Mouse (Mus musculus) mesoderm, embryonic 11.5 days (tissue): ENCODE results near the gene Bag3.
"Not testable (repeated sequence)": the region's sequence is repeated elsewhere in the genome, so short reads cannot be mapped to it uniquely, and the experiment has no call there.

Source experiments
- DNase-seq: peaks from one replicate; pipeline ENCODE4 v3.0.0-alpha.2; 2012; ENCODE audit warnings: low read depth, low spot score

Bag3 gene

GRCm38 (mm10) chr7:128567561-128568244 is 44.3 kb downstream of the Bag3 start:
- no peak for DNase-seq

DNA sequence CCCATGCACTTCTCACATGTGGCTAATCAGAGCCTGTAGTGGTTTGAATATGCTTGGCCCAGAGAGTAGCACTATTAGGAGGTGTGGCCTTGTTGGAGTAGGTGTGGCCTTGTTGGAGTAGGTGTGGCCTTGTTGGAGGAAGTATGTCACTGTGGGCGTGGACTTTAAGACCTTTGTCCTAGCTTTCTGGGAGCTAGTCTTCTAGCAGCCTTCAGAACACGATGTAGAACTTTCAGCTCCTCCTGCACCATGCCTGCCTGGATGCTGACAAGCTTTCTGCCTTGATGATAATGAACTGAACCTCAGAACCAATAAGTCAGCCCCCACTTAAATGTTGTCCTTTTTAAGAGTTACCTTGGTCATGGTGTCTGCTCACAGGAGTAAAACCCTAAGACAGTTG is 46.0 kb downstream of the Bag3 start:
- DNase-seq = not testable (repeated sequence)

DNA sequence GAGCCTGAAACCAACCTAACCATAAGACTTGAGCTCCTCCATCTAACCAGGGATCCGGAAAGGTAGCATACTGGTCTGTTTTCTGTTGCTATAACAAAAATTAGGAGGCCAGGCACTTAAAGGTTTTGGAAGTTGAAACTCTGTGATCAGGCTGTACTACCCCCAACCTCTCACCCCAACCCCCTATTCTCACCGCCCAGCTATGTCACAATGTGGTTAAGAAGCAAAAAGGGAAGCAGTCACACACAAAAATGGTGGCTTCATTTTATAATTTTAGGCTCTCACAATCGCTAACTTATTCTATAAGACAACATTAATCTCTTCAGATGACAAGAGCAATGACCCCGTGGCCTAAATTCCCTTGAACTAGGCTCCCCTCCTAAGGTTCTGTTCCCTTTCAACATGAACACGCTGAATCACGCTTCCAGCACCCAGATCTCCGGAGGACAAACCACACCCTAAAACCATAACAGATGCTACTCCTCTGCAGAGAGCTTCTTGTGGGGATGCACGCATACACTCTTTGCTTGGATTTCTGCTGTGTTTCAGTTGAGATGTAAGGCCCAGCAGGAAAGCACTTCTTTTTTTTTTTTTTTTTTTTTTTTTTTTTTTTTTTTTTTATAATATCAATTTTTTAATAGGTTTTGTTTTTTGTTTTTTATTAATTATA is 46.7 kb downstream of the Bag3 start:
- no peak for DNase-seq

DNA sequence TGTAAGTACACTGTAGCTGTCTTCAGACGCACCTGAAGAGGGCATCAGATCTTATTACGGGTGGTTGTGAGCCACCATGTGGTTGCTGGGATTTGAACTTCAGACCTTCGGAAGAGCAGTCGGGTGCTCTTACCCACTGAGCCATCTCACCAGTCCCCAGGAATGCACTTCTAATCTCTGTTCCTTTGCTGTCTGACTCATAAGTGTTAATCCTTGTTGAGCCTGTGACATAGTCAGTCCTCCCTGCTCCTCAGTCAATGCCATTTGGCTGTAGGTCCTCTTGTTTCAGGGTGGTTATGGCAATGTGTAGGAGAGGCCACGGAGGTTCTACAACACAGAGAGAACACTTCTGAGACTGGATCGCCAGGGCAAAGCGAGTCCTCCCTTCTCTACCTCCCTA is 47.2 kb downstream of the Bag3 start:
- not testable (repeated sequence) for DNase-seq

GRCm38 (mm10) chr7:128572030-128572429 is 48.6 kb downstream of the Bag3 start:
- DNase-seq = no peak

DNA sequence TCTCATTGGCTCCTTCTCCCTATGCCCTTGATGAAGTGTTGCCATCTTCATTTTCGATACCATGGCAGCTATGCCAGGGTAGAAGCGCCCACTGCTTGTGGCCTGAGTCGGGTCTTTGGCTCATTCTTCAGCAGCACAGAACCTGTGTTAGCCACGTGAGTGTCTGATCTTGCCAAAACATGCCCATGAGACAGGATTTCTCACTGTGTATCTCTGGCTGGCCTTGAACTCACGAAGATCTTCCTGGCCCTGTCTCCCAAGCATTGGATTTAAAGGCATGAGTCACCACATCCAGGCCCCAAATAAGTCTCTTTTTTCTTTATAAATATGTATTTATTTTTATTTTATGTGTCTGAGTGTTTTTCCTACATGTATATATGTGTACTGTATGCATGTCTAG is 51.8 kb downstream of the Bag3 start:
- DNase-seq = no peak

DNA sequence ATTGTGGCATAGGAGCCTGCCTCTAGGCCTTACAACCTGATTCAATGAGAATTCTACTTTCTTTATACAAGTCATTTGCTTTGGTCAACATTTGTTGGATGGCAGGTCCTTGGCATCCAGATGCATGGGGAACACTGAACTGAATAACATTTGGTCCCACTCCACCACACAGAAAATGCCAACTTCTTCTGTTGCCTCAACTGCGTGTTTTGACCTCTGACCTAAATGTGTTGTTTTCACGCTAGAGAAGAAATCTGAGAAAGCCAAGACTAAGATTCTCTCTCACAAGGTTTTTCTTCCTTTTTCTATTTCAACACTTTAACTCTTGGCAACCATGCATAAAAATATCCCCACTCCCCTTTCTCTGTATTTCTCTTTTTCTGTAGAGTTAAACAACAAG is 52.4 kb downstream of the Bag3 start:
- DNase-seq = no peak

DNA sequence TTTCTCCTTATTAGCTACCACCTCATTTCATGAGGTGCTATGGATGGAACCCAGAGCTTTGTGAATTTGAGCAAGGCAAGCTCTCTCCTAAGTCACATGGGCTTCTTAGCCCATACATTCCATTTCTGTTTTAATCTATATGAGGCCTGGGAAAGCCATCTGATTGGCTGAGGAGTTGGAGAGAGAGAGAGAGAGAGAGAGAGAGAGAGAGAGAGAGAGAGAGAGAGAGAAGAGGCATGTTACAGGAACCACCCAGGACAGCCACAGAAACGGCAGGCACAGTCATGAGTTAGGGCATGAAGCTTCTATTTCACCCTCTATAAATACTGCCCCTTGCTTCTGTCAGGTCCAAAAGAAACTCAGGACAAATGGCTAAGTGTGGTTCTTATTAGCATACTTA is 54.2 kb downstream of the Bag3 start:
- DNase-seq = no peak

- no peak for DNase-seq
These were observed 55.0 kb downstream of the Bag3 start for GRCm38 (mm10) chr7:128578199-128578945.

DNA sequence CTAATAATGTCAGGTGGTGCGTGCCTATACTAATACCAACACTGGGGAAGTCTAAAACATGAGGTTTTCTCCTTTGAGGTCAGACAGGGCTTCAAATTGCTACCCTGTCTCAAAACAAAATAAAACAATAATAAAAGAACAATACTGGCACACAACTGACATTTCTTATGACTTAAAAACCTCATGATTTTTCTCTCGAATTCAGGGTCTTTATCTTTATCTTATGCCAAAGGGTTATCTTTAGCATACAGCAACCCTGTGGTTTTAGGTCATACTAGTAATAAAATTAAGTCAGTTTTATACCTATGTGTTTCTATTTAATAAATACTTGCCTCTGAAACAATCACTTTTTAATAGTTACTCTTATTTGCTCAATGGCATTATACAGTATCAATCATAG is 56.0 kb downstream of the Bag3 start:
- DNase-seq = no peak

DNA sequence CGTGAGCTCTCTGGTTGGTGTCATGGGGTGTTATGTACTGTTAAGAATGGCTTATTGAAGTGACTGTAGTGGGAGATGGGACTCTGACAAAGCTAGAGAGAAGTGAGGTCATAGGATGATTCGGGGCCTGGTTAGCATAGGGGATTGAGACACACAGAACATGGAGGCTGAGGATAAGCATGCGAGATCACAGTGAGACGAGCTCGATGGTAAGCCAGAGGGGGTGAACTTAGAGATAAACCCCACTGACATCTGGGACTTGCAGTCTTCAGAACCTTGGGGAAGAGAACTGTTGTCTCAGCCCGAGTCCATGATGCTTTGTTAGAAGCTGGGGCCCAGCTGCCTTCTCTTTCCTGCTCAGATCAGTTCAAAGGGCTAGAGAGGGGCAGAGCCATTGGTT is 56.9 kb downstream of the Bag3 start:
- no peak for DNase-seq

- no peak for DNase-seq
These were observed 58.6 kb downstream of the Bag3 start for GRCm38 (mm10) chr7:128581864-128582484.

DNA sequence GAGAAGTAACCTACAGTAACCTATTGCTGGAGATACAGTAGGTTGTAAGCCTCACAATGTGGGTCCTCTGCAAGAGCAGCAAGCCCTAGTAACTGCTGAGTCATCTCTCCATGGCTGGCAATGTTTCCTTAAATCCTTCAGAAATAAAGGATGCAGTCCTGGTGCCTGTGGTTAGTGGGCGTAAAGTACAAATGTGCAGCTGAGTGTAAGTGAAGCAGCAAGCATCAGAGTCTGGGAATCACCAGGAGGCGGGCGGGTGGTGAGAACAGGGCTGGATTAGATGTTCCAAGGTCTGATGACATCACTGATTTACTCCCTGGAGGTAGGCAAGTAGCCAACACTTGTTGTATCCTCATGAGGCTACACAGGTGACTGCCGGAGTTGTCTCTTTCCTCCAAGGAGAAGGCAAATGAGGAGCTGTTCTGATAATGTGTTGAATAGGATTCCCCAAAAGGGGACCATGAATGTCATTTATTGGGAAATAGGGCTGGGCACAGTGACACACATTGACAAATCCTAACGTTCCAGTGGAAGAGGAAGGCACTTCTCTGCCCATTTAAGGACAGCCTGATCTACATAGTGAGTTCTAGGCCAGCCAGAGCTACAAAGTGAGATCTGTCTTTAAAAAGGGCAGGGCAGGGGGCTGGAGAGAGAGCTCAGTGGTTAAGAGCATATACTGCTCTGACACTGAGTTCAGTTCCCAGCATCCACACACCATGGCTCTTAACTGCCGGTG is 60.0 kb downstream of the Bag3 start:
- no peak for DNase-seq

- DNase-seq = no peak
These were observed 64.0 kb downstream of the Bag3 start for GRCm38 (mm10) chr7:128587334-128587933.

DNA sequence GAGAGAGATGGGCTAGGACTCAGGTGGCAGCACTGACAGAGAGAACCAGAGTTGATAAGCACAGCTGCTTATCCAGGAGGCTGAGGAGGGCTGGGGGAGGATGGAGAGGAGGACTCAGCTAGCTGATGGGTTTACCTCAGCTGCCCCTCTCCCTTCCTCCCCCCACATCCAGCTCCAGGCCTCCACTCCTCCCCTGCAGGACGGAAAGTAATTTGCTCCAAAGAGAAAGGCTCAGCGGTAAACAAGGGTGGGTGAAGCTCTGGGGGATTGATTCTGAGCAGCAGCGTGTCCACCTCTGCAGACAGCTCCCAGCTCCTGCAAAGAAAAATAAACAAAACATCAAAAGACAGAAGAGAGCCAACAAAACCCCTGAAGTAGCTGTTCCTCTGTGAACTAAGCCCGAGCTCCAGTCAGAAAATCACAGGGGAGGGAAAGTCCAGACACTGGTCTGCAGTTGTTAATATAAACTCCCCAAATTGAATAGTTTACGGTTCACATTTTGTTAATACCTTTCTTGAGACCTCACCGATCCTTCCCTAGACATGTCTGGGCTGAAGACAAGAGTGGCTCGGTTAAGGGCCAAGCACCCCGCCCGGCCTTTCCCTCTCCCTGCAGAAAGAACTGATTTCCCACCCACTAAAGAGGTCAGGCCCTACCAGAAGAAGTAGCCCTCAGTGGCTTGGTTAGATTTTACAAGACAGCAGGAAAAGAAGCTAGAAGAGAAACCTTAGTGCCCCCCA is 68.1 kb downstream of the Bag3 start:
- peak; percentile 51 for DNase-seq

GRCm38 (mm10) chr7:128592118-128592935 is 68.9 kb downstream of the Bag3 start:
- peak; percentile 54 for DNase-seq

DNA sequence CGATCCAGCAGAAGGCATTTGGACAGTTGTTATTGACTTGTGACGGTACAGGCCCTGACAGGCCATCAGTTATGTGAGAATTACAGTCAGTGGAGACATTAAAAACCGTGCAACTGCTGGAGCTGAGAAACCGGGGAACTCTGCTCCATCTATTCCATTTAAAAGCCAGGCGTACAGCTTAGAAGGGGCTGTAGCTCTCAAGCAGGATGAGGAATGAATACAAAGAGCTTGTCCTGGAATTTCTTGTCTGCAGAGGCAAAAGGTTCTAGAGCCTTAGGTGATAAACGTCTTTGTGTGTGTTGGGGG is 69.5 kb downstream of the Bag3 start:
- DNase-seq = peak; percentile 35

- no peak for DNase-seq
These were observed 72.9 kb downstream of the Bag3 start for GRCm38 (mm10) chr7:128596274-128596673.
